In genomic region chr17:70989430-70989829, GRCm38 (mm10) we compare ENCODE assay signal across 8 mouse cellular contexts. TPM values are rescaled to one million over a fixed set of nuclear protein-coding genes. Genes with fewer than 3 reads are reported as not detected.
DNase-seq lines count a peak whose midpoint lies in the region; ATAC-seq and TF ChIP-seq lines count a peak whose summit lies in the region.

No protein-coding gene starts in this region.

- H3K9me3 ChIP-seq in lung, embryonic 14.5 days (ENCODE audit: low read depth, low read length): no peaks in the 10 kb centered on the region
- no peaks in the 10 kb centered on the region for H3K9me3 ChIP-seq in embryonic facial prominence, embryonic 15.5 days (replicated peaks)
- H3K9me3 ChIP-seq in limb, embryonic 12.5 days: no peaks in the 10 kb centered on the region
- H3K9me3 ChIP-seq in neural tube, embryonic 15.5 days (replicated peaks): no peaks in the 10 kb centered on the region

- H3K27ac ChIP-seq in lung, embryonic 14.5 days (ENCODE audit: low read depth): peak overlapping the region; percentile 97
- 0 out of 2 replicates have a peak overlapping the region, but pooled peaks have one; percentile 88 for H3K27ac ChIP-seq in embryonic facial prominence, embryonic 15.5 days (replicated peaks)
- H3K27ac ChIP-seq in limb, embryonic 12.5 days: no peak overlapping the region
- peak overlapping the region; percentile 97; the same call in 1 of the 2 replicates for H3K27ac ChIP-seq in neural tube, embryonic 15.5 days (replicated peaks)

- H3K4me1 ChIP-seq in lung, embryonic 14.5 days (ENCODE audit: insufficient read depth): peaks cover 12% of the 10 kb centered on the region
- H3K4me1 ChIP-seq in embryonic facial prominence, embryonic 15.5 days: peaks cover 39% of the 10 kb centered on the region
- peaks cover 53% of the 10 kb centered on the region for H3K4me1 ChIP-seq in limb, embryonic 12.5 days (replicated peaks)
- peaks cover 36% of the 10 kb centered on the region for H3K4me1 ChIP-seq in neural tube, embryonic 15.5 days

- H3K4me2 ChIP-seq in lung, embryonic 14.5 days: peak overlapping the region; percentile 66
- peak overlapping the region; percentile 69 for H3K4me2 ChIP-seq in embryonic facial prominence, embryonic 15.5 days (replicated peaks)
- peak overlapping the region; percentile 79 for H3K4me2 ChIP-seq in limb, embryonic 12.5 days
- peak overlapping the region; percentile 77 for H3K4me2 ChIP-seq in neural tube, embryonic 15.5 days

- no peak for DNase-seq in lung, embryonic 14.5 days
- no peak for DNase-seq in lung, postnatal 4 days
- no peak for DNase-seq in layer of hippocampus, postnatal 14 days (ENCODE audit: low spot score in 2 of 2)
- DNase-seq in testis, postnatal 14 days (ENCODE audit: low spot score): no peak

- WGBS in lung, embryonic 14.5 days: 38% methylated on average over 8 of the region's 8 CpGs
- 46% methylated on average over 8 of the region's 8 CpGs for WGBS in embryonic facial prominence, embryonic 15.5 days
- WGBS in limb, embryonic 12.5 days: 64% methylated on average over 8 of the region's 8 CpGs
- WGBS in neural tube, embryonic 15.5 days: 52% methylated on average over 8 of the region's 8 CpGs

- H3K4me3 ChIP-seq in lung, embryonic 14.5 days (ENCODE audit: low read depth, low read length): peak overlapping the region; percentile 71
- peak overlapping the region; percentile 78 for H3K4me3 ChIP-seq in embryonic facial prominence, embryonic 15.5 days (replicated peaks)
- H3K4me3 ChIP-seq in limb, embryonic 12.5 days (replicated peaks): peak overlapping the region; percentile 89
- peak overlapping the region; percentile 81 for H3K4me3 ChIP-seq in neural tube, embryonic 15.5 days (replicated peaks)

- H3K9ac ChIP-seq in lung, embryonic 14.5 days: peak overlapping the region; percentile 80
- H3K9ac ChIP-seq in embryonic facial prominence, embryonic 15.5 days: no peak overlapping the region
- peak overlapping the region; percentile 87; the same call in 1 of the 2 replicates for H3K9ac ChIP-seq in limb, embryonic 12.5 days (replicated peaks)
- peak overlapping the region; percentile 85 for H3K9ac ChIP-seq in neural tube, embryonic 15.5 days (replicated peaks)

- ATAC-seq in lung, embryonic 14.5 days (ENCODE audit: insufficient read depth): no peak
- no peak for ATAC-seq in embryonic facial prominence, embryonic 15.5 days (ENCODE audit: insufficient number of reproducible peaks, low FRiP score, low TSS enrichment, low read depth)
- ATAC-seq in limb, embryonic 12.5 days (ENCODE audit: insufficient number of reproducible peaks, insufficient read depth, low FRiP score, low TSS enrichment, low read depth): no peak
- ATAC-seq in neural tube, embryonic 15.5 days (ENCODE audit: low FRiP score): peak; percentile 17; the same call in 1 of the 2 replicates
- no peak for ATAC-seq in activated CD4-positive, CD25-positive, alpha-beta regulatory T cell, adult 4 months

- H3K36me3 ChIP-seq in lung, embryonic 14.5 days (ENCODE audit: insufficient read depth): peaks cover 47% of the 10 kb centered on the region
- H3K36me3 ChIP-seq in embryonic facial prominence, embryonic 15.5 days: peaks cover 25% of the 10 kb centered on the region
- H3K36me3 ChIP-seq in limb, embryonic 12.5 days: peaks cover 59% of the 10 kb centered on the region
- peaks cover 17% of the 10 kb centered on the region for H3K36me3 ChIP-seq in neural tube, embryonic 15.5 days

- H3K27me3 ChIP-seq in lung, embryonic 14.5 days (ENCODE audit: insufficient read depth, low read length): no peaks in the 10 kb centered on the region
- H3K27me3 ChIP-seq in embryonic facial prominence, embryonic 15.5 days: no peaks in the 10 kb centered on the region
- H3K27me3 ChIP-seq in limb, embryonic 12.5 days: no peaks in the 10 kb centered on the region
- H3K27me3 ChIP-seq in neural tube, embryonic 15.5 days (replicated peaks): no peaks in the 10 kb centered on the region

- TF ChIP-seq CTCF in lung, embryonic 14.5 days (IDR thresholded peaks at IDR 0.05; ENCODE audit: low read depth): no peak

RNA-seq across cellular contexts. Expression of gene Myom1, which starts 13.0 kb away (rescaled TPM):
- polyA plus RNA-seq in lung, embryonic 14.5 days (2014; fragmentation: Nextera tagmentation; extraction: Ambion mirVana): 5.7 and 7.6 TPM in 2 replicates
- 22.9 and 32.8 TPM in 2 replicates for polyA plus RNA-seq in embryonic facial prominence, embryonic 15.5 days (2015; fragmentation: Nextera tagmentation; extraction: Ambion mirVana)
- polyA plus RNA-seq in limb, embryonic 12.5 days (2016; fragmentation: Nextera tagmentation; extraction: Ambion mirVana): 7.6 and 8.6 TPM in 2 replicates
- 3.3 and 3.6 TPM in 2 replicates for polyA plus RNA-seq in neural tube, embryonic 15.5 days (2015; fragmentation: Nextera tagmentation; extraction: Ambion mirVana)
- total RNA-seq in layer of hippocampus, postnatal 14 days (2021): 1 to 10 TPM; 2.9 to 4.5 TPM
- under 1 TPM in 1 of 2 experiments, not detected in 1; 0.26 TPM for polyA plus RNA-seq in activated CD4-positive, CD25-positive, alpha-beta regulatory T cell, adult 4 months (2017; shearing (Covaris generic))

RNA-seq across cellular contexts. Expression of gene Myl12a, which starts 13.2 kb away (rescaled TPM):
- polyA plus RNA-seq in lung, embryonic 14.5 days (2014; fragmentation: Nextera tagmentation; extraction: Ambion mirVana): 637 and 655 TPM in 2 replicates
- polyA plus RNA-seq in embryonic facial prominence, embryonic 15.5 days (2015; fragmentation: Nextera tagmentation; extraction: Ambion mirVana): 665 and 690 TPM in 2 replicates
- polyA plus RNA-seq in limb, embryonic 12.5 days (2016; fragmentation: Nextera tagmentation; extraction: Ambion mirVana): 586 and 602 TPM in 2 replicates
- 103 and 187 TPM in 2 replicates for polyA plus RNA-seq in neural tube, embryonic 15.5 days (2015; fragmentation: Nextera tagmentation; extraction: Ambion mirVana)
- 10 to 100 TPM; 52.0 to 59.0 TPM for total RNA-seq in layer of hippocampus, postnatal 14 days (2021)
- polyA plus RNA-seq in activated CD4-positive, CD25-positive, alpha-beta regulatory T cell, adult 4 months (2017; shearing (Covaris generic)): 100 to 1,000 TPM; 693 to 929 TPM
